Mouse (Mus musculus) hindbrain, postnatal 0 days (tissue): Measurements from ENCODE around the gene Gm20449. TPM values are rescaled to one million over a fixed set of nuclear protein-coding genes. Genes with fewer than 3 reads are reported as not detected.
"Not testable (repeated sequence)": the region's sequence is repeated elsewhere in the genome, so short reads cannot be mapped to it uniquely, and the experiment has no call there.

Experiments
- ATAC-seq: fragments of 200-750 bp; cut with Nextera tagmentation; 2 replicates; pipeline ENCODE4 v1.8.0; 2017; ENCODE audit warnings: mild to moderate bottlenecking, moderate TSS enrichment, moderate library complexity
- DNase-seq: peaks from one replicate; pipeline ENCODE4 v3.0.0-alpha.2; 2015; ENCODE audit warnings: low spot score
- H3K27ac ChIP-seq: fragments of 300-500 bp; sonication (generic); 2 replicates; pipeline ENCODE4 v1.5.1; 2014; ENCODE audit warnings: mild to moderate bottlenecking
- H3K27me3 ChIP-seq: fragments of 300-500 bp; sonication (generic); 2 replicates; pipeline ENCODE4 v1.6.1; 2014; ENCODE audit warnings: low read length, mixed read lengths; ENCODE audit not compliant: insufficient read depth
- H3K36me3 ChIP-seq: fragments of 300-500 bp; sonication (generic); 2 replicates; pipeline ENCODE4 v1.6.1; 2014; ENCODE audit warnings: low read length, mixed read lengths; ENCODE audit not compliant: insufficient read depth
- H3K4me1 ChIP-seq: fragments of 300-500 bp; sonication (generic); 2 replicates; pipeline ENCODE4 v1.6.1; 2014; ENCODE audit warnings: antibody characterized with exemption, low read length, mixed read lengths; ENCODE audit not compliant: insufficient read depth
- H3K4me2 ChIP-seq: fragments of 300-500 bp; sonication (generic); 2 replicates; pipeline ENCODE4 v1.6.1; 2014; ENCODE audit warnings: low read depth, mild to moderate bottlenecking, low read length, moderate library complexity, mixed read lengths
- H3K4me3 ChIP-seq: fragments of 300-500 bp; sonication (generic); 2 replicates; pipeline ENCODE4 v1.5.1; 2014; ENCODE audit warnings: low read length
- H3K9ac ChIP-seq: fragments of 300-500 bp; sonication (generic); replicated peaks from 2 replicates; pipeline ENCODE4 v1.6.1; 2014; ENCODE audit warnings: mild to moderate bottlenecking, low read length, moderate library complexity, mixed read lengths
- H3K9me3 ChIP-seq: fragments of 300-500 bp; sonication (generic); 2 replicates; pipeline ENCODE4 v1.6.1; 2016; ENCODE audit warnings: low read length, mixed read lengths
- CTCF ChIP-seq: IDR thresholded peaks from 2 replicates; pipeline ENCODE4 v1.5.1; 2016; ENCODE audit warnings: antibody characterized with exemption, control low read depth, low read depth
- WGBS: fragments of 180-500 bp; shearing (Covaris S2); extraction: QIAGEN DNeasy Blood & Tissue Kit; methylation state at CpG from one replicate; pipeline ENCODE4 v1.1.7; 2014; 5-methylcytosine and 5-hydroxymethylcytosine counted together
- polyA plus RNA-seq: library from polyadenylated mRNA; unstranded; fragments of >200 nt; fragmentation: Nextera tagmentation; extraction: Ambion mirVana; gene quantifications from 2 replicates; pipeline ENCODE4 v1.2.1, GENCODE M21; 2015
- total RNA-seq: library from RNA; depleted of rRNA; stranded (reverse); fragments of >200 nt; gene quantifications from 2 replicates; pipeline ENCODE4 v1.2.3, GENCODE M21; 2014; rRNA removed

Gm20449 gene
- total and polyA plus RNA-seq, 2 experiments from 2014 or later: 0.15 TPM; not detected in 1

GRCm38 (mm10) chr7:41497871-41498270, 1.3 kb downstream of the Gm20449 start:
- 100% methylated on average over 2 of the region's 2 CpGs for WGBS
- Histone ChIP-seq H3K27me3 (no peaks in the 10 kb centered on the region), H3K4me1 (no peaks in the 10 kb centered on the region), H3K4me2 (no peak overlapping the region), H3K9ac (no peak overlapping the region), H3K36me3 (no peaks in the 10 kb centered on the region), H3K27ac (no peak overlapping the region), H3K9me3 (peaks cover 4% of the 10 kb centered on the region; the same call in 1 of the 2 replicates), H3K4me3 (no peak overlapping the region)
- TF ChIP-seq CTCF: no peak
- ATAC-seq (no peak), DNase-seq (no peak)

GRCm38 (mm10) chr7:41451864-41452263, 47.4 kb downstream of the Gm20449 start:
- Histone ChIP-seq H3K9me3 (0 out of 2 replicates have a peak, but pooled peaks cover 7% of the 10 kb centered on the region), H3K27me3 (no peaks in the 10 kb centered on the region), H3K36me3 (no peaks in the 10 kb centered on the region), H3K27ac (no peak overlapping the region), H3K9ac (no peak overlapping the region), H3K4me1 (no peaks in the 10 kb centered on the region), H3K4me2 (0 out of 2 replicates have a peak overlapping the region, but pooled peaks have one; percentile 21), H3K4me3 (0 out of 2 replicates have a peak overlapping the region, but pooled peaks have one; percentile 7)
- ATAC-seq: peak; percentile 64; the same call in 1 of the 2 replicates
- 14% methylated on average over 10 of the region's 10 CpGs for WGBS
- peak; percentile 3 for DNase-seq
- no peak for TF ChIP-seq CTCF

GRCm38 (mm10) chr7:41448596-41448995, 50.6 kb downstream of the Gm20449 start, which contains the start of gene Vmn2r57:
Vmn2r57 (minus strand) TSS chr7:41448696.
- WGBS: 68% methylated on average over 1 of the region's 1 CpGs
- H3K9ac ChIP-seq, H3K27ac ChIP-seq: not testable (repeated sequence)

GRCm38 (mm10) chr7:41394130-41394529, 105.1 kb downstream of the Gm20449 start:
- 0 out of 2 replicates have a peak overlapping the region, but pooled peaks have one; percentile 13 for H3K4me3 ChIP-seq
- no peaks in the 10 kb centered on the region for H3K27me3 ChIP-seq
- H3K36me3 ChIP-seq: no peaks in the 10 kb centered on the region
- no peaks in the 10 kb centered on the region for H3K4me1 ChIP-seq
- 79% methylated on average over 4 of the region's 4 CpGs for WGBS
- ATAC-seq (no peak), DNase-seq (no peak)
- H3K9ac ChIP-seq: no peak overlapping the region
- H3K4me2 ChIP-seq: peak overlapping the region; percentile 36; the same call in 1 of the 2 replicates
- no peak for TF ChIP-seq CTCF
- no peaks in the 10 kb centered on the region for H3K9me3 ChIP-seq
- H3K27ac ChIP-seq: no peak overlapping the region

More at GRCm38 (mm10) chr7:41448596-41448995, 50.6 kb downstream of the Gm20449 start, which contains the start of gene Vmn2r57:
- H3K36me3 ChIP-seq, H3K4me2 ChIP-seq, ATAC-seq, H3K4me3 ChIP-seq, H3K9me3 ChIP-seq, H3K27me3 ChIP-seq, H3K4me1 ChIP-seq, DNase-seq: not testable (repeated sequence)

DNA sequence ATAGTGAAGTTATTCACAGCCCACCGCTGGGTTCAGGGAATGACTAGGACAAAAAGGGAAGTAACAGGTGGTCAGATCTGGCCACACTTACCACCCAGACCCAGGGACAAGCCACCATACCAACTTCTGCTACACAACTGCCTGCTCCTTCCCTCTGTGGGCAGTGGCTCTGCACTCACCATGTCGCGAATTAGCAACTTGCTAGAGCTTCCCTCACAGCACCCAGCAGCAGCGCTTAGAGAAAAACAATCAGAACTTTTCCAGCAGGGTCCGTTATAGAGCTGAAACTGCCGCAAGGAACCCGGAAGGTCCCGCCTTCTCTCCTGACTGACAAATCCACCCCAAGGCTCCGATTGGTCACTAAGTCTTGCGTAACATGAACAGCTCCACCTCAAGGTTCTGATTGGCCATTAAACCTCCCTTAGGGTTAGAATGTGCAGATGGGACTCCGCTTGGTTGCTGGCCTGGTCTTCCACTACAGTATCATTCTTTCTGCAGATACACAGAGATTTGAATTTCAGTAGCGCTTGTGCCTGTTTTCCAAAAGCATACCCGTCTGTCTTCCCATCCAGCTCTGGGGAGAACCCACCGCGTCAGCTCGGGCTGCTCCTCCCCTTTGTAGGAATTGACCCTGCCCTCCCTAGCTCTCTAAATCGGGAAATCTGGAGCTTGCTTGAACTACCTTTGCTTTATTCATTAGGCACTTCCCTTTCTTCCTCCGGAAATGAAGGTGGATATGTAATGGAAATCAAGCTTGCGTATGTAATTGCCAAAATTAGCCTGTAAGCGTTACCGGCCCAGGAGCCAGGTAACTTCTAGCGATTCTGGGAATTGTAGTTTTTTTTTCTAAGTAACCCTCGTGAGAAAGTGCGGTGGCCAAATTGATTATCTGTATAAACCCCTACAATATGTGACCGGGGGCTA, 105.9 kb downstream of the Gm20449 start, which contains the start of gene AI987944:
TSS of gene AI987944 (minus strand) at position 332 of the 924 bp plus-strand sequence.
- DNase-seq: peak; percentile 95
- Histone ChIP-seq H3K4me1 (no peaks in the 10 kb centered on the region), H3K4me2 (peak within 1 kb of the TSS; percentile 61), H3K9ac (peak within 1 kb of the TSS; percentile 56), H3K4me3 (peak within 1 kb of the TSS; percentile 64), H3K27ac (peak within 1 kb of the TSS; percentile 77), H3K36me3 (no peaks in the 10 kb centered on the region), H3K9me3 (no peaks in the 10 kb centered on the region), H3K27me3 (no peaks in the 10 kb centered on the region)
- under 1% methylated on average over 25 of the region's 25 CpGs for WGBS
- TF ChIP-seq CTCF: peak; percentile 33; the same call in 1 of the 2 replicates
- peak; percentile 99 for ATAC-seq

Other genes starting within 250 kb of the Gm20449 start
- 2.8 and 5.2 TPM in 2 replicates for gene AI987944, start 106.0 kb downstream of the Gm20449 start, total RNA-seq
- 7.4 and 8.4 TPM in 2 replicates for gene AI987944, start 106.0 kb downstream of the Gm20449 start, polyA plus RNA-seq
- gene Vmn2r57, start 50.7 kb downstream of the Gm20449 start, total RNA-seq: 0.07 and 0.58 TPM in 2 replicates
- 0.45 and 0.47 TPM in 2 replicates for gene Vmn2r57, start 50.7 kb downstream of the Gm20449 start, polyA plus RNA-seq
- gene AW146154, start 473 bp upstream of the Gm20449 start, total RNA-seq: 3.0 and 5.3 TPM in 2 replicates
- gene AW146154, start 473 bp upstream of the Gm20449 start, polyA plus RNA-seq: 3.6 and 4.1 TPM in 2 replicates
- gene Gm6871, start 74.2 kb upstream of the Gm20449 start, total RNA-seq: not detected in 2 replicates
- not detected in 2 replicates for gene Gm6871, start 74.2 kb upstream of the Gm20449 start, polyA plus RNA-seq
- 22.0 and 28.6 TPM in 2 replicates for gene 2610021A01Rik, start 99.8 kb upstream of the Gm20449 start, total RNA-seq
- 7.6 and 8.3 TPM in 2 replicates for gene 2610021A01Rik, start 99.8 kb upstream of the Gm20449 start, polyA plus RNA-seq
- gene Zfp788, start 133.8 kb upstream of the Gm20449 start, total RNA-seq: 12.2 and 19.0 TPM in 2 replicates
- 14.4 and 16.2 TPM in 2 replicates for gene Zfp788, start 133.8 kb upstream of the Gm20449 start, polyA plus RNA-seq